Mouse (Mus musculus) hindbrain, embryonic 10.5 days (tissue): ENCODE measurements at regions not wholly inside any gene's neighbourhood (a gene's known extent, or its start where the extent isn't known, plus 50 kb on each side); places are given as distances from the start of the nearest gene placed in this dataset.

ENCODE experiments used
- DNase-seq: peaks from one replicate; pipeline ENCODE4 v3.0.0-alpha.2; 2017; ENCODE audit warnings: low spot score
- H3K27ac ChIP-seq: fragments of 300-500 bp; sonication (generic); 2 replicates; pipeline ENCODE4 v1.5.1; 2016; ENCODE audit warnings: mild to moderate bottlenecking, moderate library complexity
- H3K27me3 ChIP-seq: fragments of 300-500 bp; sonication (generic); 2 replicates; pipeline ENCODE4 v1.6.1; 2016; ENCODE audit warnings: mild to moderate bottlenecking; ENCODE audit not compliant: poor library complexity, insufficient read depth, severe bottlenecking
- H3K36me3 ChIP-seq: fragments of 300-500 bp; sonication (generic); 2 replicates; pipeline ENCODE4 v1.6.1; 2016; ENCODE audit warnings: mild to moderate bottlenecking, moderate library complexity
- H3K4me1 ChIP-seq: fragments of 300-500 bp; sonication (generic); replicated peaks from 2 replicates; pipeline ENCODE4 v1.6.1; 2016; ENCODE audit warnings: mild to moderate bottlenecking
- H3K4me3 ChIP-seq: fragments of 300-500 bp; sonication (generic); 2 replicates; pipeline ENCODE4 v1.5.1; 2016; ENCODE audit warnings: mild to moderate bottlenecking, moderate library complexity
- H3K9me3 ChIP-seq: fragments of 300-500 bp; sonication (generic); 2 replicates; pipeline ENCODE4 v1.6.1; 2016; ENCODE audit warnings: mild to moderate bottlenecking, moderate library complexity
- WGBS: fragments of 180-500 bp; shearing (Covaris S2); methylation state at CpG from one replicate; pipeline ENCODE4 v1.1.7; 2016; 5-methylcytosine and 5-hydroxymethylcytosine counted together

DNA sequence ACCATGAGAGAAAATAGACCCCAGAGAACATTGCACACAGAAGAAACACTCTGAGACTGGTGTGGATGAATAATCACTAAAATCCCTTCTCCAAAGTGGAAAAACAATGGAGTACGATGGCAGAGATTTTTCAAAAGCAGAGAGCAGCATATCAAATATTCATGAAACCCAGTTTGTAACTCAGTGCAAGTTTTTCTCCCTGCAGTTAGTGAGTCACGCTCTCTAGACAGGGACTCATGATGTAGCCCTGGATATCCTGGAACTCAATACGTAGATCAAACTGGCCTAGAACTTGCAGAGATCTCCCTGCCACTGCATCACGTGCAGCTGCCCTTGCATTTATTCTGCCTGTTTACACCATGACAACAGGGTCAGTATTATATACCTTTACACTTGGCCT is 210.9 kb upstream of the Emcn start:
- H3K9me3 ChIP-seq: no peaks in the 10 kb centered on the region
- 87% methylated on average over 4 of the region's 4 CpGs for WGBS
- no peaks in the 10 kb centered on the region for H3K36me3 ChIP-seq
- no peak for DNase-seq
- H3K27me3 ChIP-seq: no peaks in the 10 kb centered on the region
- no peak overlapping the region for H3K4me3 ChIP-seq
- peaks cover 3% of the 10 kb centered on the region; the same call in 1 of the 2 replicates for H3K4me1 ChIP-seq
- H3K27ac ChIP-seq: no peak overlapping the region

DNA sequence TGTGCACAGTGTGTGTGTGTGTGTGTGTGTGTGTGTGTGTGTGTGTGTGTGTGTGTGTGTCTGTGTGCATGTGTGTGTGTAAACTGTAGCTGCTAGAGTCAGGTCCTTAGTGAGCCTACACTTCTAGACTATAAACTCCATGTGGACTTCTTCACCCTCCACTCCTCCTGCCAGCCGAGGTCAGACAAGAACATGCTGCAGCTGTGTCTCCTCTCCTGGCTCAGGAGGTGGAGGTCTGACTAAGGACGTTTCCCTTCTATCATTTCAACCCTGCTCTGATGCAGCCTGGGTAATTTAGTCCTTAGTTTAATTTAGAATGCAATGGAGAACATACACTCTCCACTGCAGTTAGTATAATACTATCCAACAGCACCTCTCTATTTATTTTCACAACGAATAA is 198.8 kb upstream of the Emcn start:
- no peak overlapping the region for H3K27ac ChIP-seq
- H3K4me3 ChIP-seq: no peak overlapping the region
- no peaks in the 10 kb centered on the region for H3K36me3 ChIP-seq
- no peaks in the 10 kb centered on the region for H3K9me3 ChIP-seq
- no peaks in the 10 kb centered on the region for H3K27me3 ChIP-seq
- no peaks in the 10 kb centered on the region for H3K4me1 ChIP-seq
- no peak for DNase-seq
- 74% methylated on average over 3 of the region's 3 CpGs for WGBS

- Histone ChIP-seq H3K36me3 (no peaks in the 10 kb centered on the region), H3K27me3 (no peaks in the 10 kb centered on the region), H3K9me3 (no peaks in the 10 kb centered on the region), H3K27ac (no peak overlapping the region), H3K4me1 (no peaks in the 10 kb centered on the region; the same call in 1 of the 2 replicates), H3K4me3 (no peak overlapping the region)
- no peak for DNase-seq
Measured at GRCm38 (mm10) chr3:137146062-137146461, 194.8 kb upstream of the Emcn start.

DNA sequence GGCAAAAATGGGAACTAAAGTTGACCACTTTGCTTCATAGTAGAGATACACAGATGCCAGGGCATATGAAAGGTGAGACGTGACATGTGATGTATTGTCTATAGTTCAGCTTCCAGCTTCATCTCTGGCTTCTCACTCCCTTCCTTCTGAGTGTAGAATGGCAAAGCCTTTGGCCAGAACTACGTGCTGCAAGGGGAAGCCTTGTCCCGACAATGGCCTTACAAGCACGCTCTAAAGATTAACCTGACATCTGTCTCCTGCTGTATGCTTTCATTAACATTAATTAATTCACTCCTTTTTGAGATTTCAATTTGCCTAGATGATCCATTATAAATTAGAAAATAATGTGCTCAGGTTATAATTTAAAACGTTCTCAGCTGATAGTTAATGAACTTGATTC is 193.5 kb upstream of the Emcn start:
- 76% methylated on average over 5 of the region's 5 CpGs for WGBS
- Histone ChIP-seq H3K4me1 (no peaks in the 10 kb centered on the region; the same call in 1 of the 2 replicates), H3K4me3 (no peak overlapping the region), H3K27ac (no peak overlapping the region), H3K27me3 (no peaks in the 10 kb centered on the region), H3K9me3 (no peaks in the 10 kb centered on the region), H3K36me3 (no peaks in the 10 kb centered on the region)
- no peak for DNase-seq

GRCm38 (mm10) chr3:137150414-137151010 is 190.4 kb upstream of the Emcn start:
- DNase-seq: peak; percentile 14

GRCm38 (mm10) chr3:137151431-137151830 is 189.4 kb upstream of the Emcn start:
- Histone ChIP-seq H3K9me3 (no peaks in the 10 kb centered on the region), H3K4me1 (peaks cover 26% of the 10 kb centered on the region), H3K27ac (no peak overlapping the region), H3K4me3 (no peak overlapping the region), H3K27me3 (no peaks in the 10 kb centered on the region), H3K36me3 (no peaks in the 10 kb centered on the region)
- WGBS: 90% methylated on average over 1 of the region's 1 CpGs
- DNase-seq: no peak

More at GRCm38 (mm10) chr3:137150414-137151010, 190.4 kb upstream of the Emcn start:
- H3K27me3 ChIP-seq: no peaks in the 10 kb centered on the region
- no peak overlapping the region for H3K27ac ChIP-seq
- H3K9me3 ChIP-seq: no peaks in the 10 kb centered on the region
- H3K36me3 ChIP-seq: no peaks in the 10 kb centered on the region
- 62% methylated on average over 14 of the region's 14 CpGs for WGBS
- H3K4me1 ChIP-seq: peaks cover 24% of the 10 kb centered on the region
- no peak overlapping the region for H3K4me3 ChIP-seq

- Histone ChIP-seq H3K4me3 (no peak overlapping the region), H3K27me3 (no peaks in the 10 kb centered on the region), H3K4me1 (peaks cover 26% of the 10 kb centered on the region), H3K27ac (peak overlapping the region; percentile 46; the same call in 1 of the 2 replicates), H3K36me3 (no peaks in the 10 kb centered on the region), H3K9me3 (no peaks in the 10 kb centered on the region)
- 77% methylated on average over 6 of the region's 6 CpGs for WGBS
- DNase-seq: no peak
Measured at GRCm38 (mm10) chr3:137153234-137153633, 187.6 kb upstream of the Emcn start.

GRCm38 (mm10) chr3:137154200-137155042 is 186.4 kb upstream of the Emcn start:
- no peaks in the 10 kb centered on the region for H3K9me3 ChIP-seq
- H3K4me3 ChIP-seq: no peak overlapping the region
- WGBS: 50% methylated on average over 9 of the region's 9 CpGs
- DNase-seq: peak; percentile 27
- H3K4me1 ChIP-seq: peaks cover 26% of the 10 kb centered on the region
- peak overlapping the region; percentile 71 for H3K27ac ChIP-seq
- H3K36me3 ChIP-seq: no peaks in the 10 kb centered on the region
- H3K27me3 ChIP-seq: no peaks in the 10 kb centered on the region

- no peaks in the 10 kb centered on the region for H3K36me3 ChIP-seq
- no peak for DNase-seq
- H3K27ac ChIP-seq: no peak overlapping the region
- H3K9me3 ChIP-seq: no peaks in the 10 kb centered on the region
- peaks cover 26% of the 10 kb centered on the region for H3K4me1 ChIP-seq
- no peak overlapping the region for H3K4me3 ChIP-seq
- 90% methylated on average over 3 of the region's 3 CpGs for WGBS
- H3K27me3 ChIP-seq: no peaks in the 10 kb centered on the region
Measured at GRCm38 (mm10) chr3:137155043-137155404, 185.8 kb upstream of the Emcn start.

GRCm38 (mm10) chr3:137156250-137156975 is 184.5 kb upstream of the Emcn start:
- Histone ChIP-seq H3K36me3 (no peaks in the 10 kb centered on the region), H3K4me3 (no peak overlapping the region), H3K9me3 (no peaks in the 10 kb centered on the region), H3K27me3 (no peaks in the 10 kb centered on the region), H3K4me1 (peaks cover 26% of the 10 kb centered on the region), H3K27ac (no peak overlapping the region)
- WGBS: 73% methylated on average over 11 of the region's 11 CpGs
- DNase-seq: no peak

DNA sequence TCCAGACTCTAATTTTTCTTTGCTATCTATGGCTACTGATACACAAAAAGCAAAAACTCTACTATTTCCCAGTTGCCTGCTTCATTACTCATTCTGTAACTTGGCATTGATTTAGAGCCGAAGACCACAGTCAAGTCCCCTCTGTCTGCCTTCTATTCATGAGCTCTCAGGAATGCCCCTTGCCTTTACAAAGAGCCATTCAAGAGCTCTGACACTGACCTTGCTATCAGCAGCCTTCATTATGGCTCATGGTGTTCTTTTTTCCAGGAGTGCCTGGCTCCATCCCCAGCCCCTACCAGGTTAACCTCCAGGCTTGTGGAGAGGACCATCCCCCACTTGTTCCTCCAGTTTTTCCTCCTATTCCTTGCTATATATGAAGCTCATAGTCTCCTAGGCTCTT is 151.8 kb upstream of the Emcn start:
- Histone ChIP-seq H3K36me3 (no peaks in the 10 kb centered on the region), H3K27ac (no peak overlapping the region), H3K27me3 (no peaks in the 10 kb centered on the region), H3K4me1 (0 out of 2 replicates have a peak, but pooled peaks cover 5% of the 10 kb centered on the region), H3K9me3 (no peaks in the 10 kb centered on the region), H3K4me3 (no peak overlapping the region)
- DNase-seq: peak; percentile 4
- 47% methylated on average over 1 of the region's 1 CpGs for WGBS

DNA sequence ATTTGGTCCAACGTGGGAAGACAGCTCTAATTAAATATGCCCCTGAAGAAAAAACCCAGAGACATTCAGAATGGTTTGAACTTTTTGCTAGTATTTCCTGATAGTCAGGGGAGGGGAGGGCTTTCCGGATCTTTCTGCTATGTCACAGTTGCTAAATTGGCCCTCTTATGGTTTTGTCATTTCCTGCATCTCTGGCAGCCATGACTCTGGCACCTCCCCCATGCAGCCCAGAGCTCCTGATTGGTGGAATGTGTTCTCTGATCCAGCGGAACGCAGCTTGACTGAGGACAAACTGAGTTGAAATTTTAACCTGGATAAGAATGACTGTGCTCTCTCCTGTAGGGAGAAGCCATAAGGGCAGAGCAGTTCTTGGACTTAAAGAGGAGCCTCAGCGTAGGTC is 150.4 kb upstream of the Emcn start:
- Histone ChIP-seq H3K9me3 (no peaks in the 10 kb centered on the region), H3K4me3 (no peak overlapping the region), H3K4me1 (0 out of 2 replicates have a peak, but pooled peaks cover 5% of the 10 kb centered on the region), H3K27me3 (no peaks in the 10 kb centered on the region), H3K27ac (no peak overlapping the region), H3K36me3 (no peaks in the 10 kb centered on the region)
- DNase-seq: no peak
- 79% methylated on average over 5 of the region's 5 CpGs for WGBS

DNA sequence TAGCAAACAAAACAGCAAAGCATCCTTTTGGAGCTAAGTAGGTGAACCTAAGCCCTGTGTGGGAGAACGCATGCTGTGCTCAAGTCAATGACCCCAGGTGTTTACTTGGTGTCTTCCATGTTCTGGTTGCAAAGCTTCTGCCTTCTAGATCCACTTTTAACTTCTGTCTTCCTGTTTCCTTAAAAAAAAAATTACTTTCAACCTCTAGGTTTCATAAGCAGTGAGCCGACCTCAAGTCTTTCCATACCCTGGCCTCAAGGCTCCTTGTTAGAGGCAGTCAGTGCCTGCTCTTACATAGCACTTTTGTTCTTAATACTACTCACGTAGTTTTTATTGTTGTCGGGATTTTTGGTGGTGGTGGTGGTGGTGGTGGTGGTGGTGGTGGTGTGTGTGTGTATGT is 149.9 kb upstream of the Emcn start:
- no peak overlapping the region for H3K4me3 ChIP-seq
- H3K27me3 ChIP-seq: no peaks in the 10 kb centered on the region
- no peak overlapping the region for H3K27ac ChIP-seq
- no peaks in the 10 kb centered on the region for H3K9me3 ChIP-seq
- DNase-seq: no peak
- WGBS: 90% methylated on average over 4 of the region's 4 CpGs
- no peaks in the 10 kb centered on the region for H3K36me3 ChIP-seq
- 0 out of 2 replicates have a peak, but pooled peaks cover 5% of the 10 kb centered on the region for H3K4me1 ChIP-seq
